Mouse (Mus musculus) lung, postnatal 25 days (tissue): ENCODE measurements around the gene Myt1.
A peak's percentile ranks its signal among the peaks of the same experiment; 100 is the strongest.
"Not testable (repeated sequence)": the region's sequence is repeated elsewhere in the genome, so short reads cannot be mapped to it uniquely, and the experiment has no call there.

Experiments used
- DNase-seq: peaks from one replicate; pipeline ENCODE4 v3.0.0; 2022; ENCODE audit warnings: low spot score

Myt1 gene

GRCm38 (mm10) chr2:181781421-181781820 is 18.3 kb downstream of the Myt1 start:
- no peak for DNase-seq

DNA sequence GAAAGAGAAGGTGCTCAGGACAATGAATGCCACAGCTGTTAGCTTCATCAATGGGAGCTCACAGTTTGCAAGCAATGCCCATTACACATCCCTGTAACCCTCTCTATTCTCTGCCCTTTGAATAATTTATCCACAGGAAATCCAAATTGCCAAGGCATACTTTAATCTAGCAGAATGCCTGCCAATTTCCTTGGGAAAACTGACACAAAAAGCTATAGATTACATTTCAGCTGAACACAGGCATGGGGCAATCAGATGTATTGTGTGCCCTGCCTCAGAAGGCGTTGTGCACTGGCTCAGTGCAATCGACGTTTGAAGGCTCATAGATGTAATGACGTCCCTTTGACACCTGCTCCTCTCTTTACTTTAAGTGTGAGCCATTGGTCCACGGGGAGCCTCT is 24.7 kb downstream of the Myt1 start:
- no peak for DNase-seq

DNA sequence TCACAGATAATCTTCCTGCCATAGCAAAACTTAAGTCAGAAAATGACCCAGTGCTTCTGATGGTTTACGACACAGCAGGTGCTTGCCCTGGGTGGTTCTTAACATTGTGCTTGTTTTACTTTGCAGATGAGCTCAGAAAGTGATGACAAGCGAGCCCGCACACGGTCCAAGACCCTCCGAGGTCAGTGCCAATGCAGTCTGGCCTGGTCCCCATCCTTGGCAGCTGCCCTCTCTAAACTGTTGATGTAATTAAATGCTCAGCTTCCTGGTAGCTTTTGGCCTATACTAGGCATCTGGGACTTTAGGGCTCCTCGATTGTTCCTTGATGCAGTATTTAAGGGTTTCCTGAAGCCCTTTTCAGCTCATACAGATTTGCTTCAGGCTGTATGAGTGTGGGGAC is 26.3 kb downstream of the Myt1 start:
- no peak for DNase-seq

DNA sequence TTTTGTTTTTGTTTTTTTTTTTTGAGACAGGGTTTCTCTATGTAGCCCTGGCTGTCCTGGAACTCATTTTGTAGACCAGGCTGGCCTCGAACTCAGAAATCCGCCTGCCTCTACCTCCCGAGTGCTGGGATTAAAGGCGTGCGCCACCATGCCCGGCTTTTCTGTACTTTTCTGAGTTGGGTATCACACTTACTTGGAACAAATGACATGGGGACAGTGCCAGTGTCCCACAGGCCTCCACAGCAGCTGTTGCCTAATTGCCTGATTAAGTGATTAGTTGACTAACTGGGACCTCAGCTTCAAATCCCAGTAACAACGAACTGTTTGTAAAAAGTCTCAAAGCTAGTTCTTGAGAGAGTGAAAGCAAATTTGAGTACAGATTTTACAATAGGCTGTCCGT is 30.1 kb downstream of the Myt1 start:
- DNase-seq = not testable (repeated sequence)

DNA sequence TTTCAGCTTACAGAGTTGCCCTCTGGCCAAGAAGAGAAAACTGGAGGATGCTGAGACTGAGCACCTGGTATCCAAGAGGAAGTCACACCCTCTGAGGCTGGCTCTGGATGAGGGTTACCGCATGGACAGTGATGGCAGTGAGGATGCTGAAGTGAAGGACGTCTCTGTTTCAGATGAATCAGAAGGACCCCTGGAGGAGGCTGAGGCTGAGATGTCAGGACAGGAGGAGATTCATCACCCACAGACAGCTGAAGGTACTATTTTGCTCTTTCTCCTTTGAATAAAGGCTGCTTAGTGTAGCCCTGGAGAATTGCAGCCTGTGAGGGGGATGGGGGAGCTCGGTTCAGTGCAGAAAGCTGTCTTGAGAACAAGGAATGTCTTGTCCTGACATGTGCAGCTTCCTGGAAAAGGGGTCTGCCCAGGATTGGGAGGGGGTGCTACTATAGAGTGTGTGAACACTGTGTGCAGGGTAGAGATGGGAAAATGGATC is 32.6 kb downstream of the Myt1 start:
- no peak for DNase-seq

DNA sequence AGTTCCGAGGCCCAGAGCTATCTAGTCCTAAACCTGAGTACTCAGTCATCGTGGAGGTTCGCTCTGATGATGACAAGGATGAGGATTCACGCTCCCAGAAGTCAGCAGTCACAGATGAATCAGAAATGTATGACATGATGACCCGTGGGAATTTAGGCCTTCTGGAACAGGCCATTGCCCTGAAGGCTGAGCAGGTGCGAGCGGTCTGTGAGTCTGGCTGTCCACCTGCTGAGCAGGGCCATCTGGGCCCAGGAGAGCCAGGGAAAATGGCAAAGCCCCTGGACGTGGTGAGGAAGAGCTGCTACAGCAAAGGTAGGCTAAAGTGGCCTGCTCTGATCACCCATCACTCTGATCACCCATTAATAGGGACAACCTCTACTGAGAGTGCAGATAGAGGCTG is 34.5 kb downstream of the Myt1 start:
- DNase-seq = no peak

DNA sequence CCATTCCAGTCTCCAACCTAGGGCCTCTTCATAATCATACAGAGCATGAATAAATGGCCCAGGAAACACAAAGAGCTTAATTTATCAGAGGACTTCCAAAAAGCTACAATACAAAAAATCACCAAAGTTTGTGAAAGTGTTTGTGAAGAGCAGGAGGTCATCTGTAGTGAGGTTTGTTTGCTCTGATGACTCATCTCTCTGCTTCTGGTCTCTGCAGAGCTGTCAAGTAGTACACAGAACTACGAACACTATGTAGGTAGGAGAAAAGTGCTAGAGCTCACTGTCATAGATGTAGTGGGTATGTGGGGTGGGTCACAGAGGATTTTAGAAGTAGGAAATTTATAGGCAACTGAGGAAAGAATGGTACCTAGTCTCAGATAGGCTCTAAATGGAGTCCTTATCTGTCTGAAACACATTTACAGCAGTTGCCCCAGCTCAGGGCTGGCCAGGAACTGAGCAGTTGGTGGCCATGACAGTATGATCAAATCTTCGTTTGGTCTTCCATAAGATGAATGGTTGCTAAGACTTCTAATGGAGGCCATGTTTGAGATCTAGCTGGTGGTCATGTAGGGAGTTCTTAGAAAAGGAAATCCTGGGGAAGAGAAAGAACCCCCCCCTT is 66.0 kb downstream of the Myt1 start:
- no peak for DNase-seq

GRCm38 (mm10) chr2:181832745-181833144 is 69.6 kb downstream of the Myt1 start:
- no peak for DNase-seq

GRCm38 (mm10) chr2:181837372-181838292 is 74.5 kb downstream of the Myt1 start, which contains the start of gene Pcmtd2:
Pcmtd2 (plus strand) TSS chr2:181837854.
- peak; percentile 94 for DNase-seq

DNA sequence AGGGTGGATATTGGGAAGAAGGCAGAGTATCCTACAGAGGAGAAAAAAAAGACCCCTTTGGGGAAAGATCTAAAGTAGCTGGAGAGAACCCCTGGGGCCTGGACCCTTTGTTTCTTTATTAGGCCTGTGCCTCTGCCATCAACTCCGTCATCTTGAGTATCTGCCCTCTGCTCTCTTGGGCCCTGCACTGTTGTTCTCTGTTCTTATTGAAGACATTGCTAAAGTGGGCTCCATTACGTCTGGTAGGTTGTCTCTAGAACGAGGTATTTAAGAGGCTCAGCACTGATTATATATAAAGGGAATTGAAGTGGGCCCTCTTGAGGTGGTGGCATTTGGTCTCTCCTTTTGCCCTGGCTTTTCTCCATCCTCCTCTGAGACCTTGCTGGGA is 75.2 kb downstream of the Myt1 start:
- DNase-seq = no peak

DNA sequence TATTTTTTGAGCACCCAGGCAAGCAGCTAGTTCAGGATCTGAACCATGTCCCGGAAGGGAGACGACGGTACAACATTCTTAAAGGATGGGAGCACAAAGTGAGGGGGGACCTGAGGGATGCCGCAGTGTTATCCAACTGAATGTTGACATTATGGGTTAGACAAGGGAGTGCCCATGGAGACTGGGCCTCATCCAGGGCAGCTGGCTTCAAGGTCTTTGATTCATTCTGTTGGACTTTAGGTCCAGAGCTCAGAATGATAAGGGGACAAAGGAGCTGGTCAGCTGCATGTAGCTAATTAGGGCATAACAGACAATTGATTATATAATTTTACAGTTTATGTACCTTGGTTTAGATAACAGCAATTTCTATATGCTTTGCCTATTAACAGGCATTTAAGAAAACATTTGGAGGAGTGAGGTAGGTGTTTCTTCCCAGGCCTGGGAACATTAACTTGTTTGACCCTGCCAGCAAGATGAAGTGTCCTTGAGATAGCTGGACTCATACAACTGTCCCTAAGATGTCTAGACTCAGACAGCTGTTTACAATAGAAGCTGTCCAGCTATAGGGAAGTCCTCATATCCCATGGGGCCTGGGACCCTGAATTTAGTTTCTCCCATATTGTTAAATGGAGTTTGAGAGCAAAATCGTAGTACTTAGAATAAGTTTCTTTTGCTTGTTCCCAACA is 82.7 kb downstream of the Myt1 start:
- DNase-seq = no peak

GRCm38 (mm10) chr2:181863791-181864535 is 100.8 kb downstream of the Myt1 start, which contains the start of gene Polr3k:
Polr3k (plus strand) TSS chr2:181864337.
- DNase-seq = peak; percentile 97

- DNase-seq = no peak
Measured at GRCm38 (mm10) chr2:181864536-181864860, 101.4 kb downstream of the Myt1 start.

GRCm38 (mm10) chr2:181866931-181867330 is 103.8 kb downstream of the Myt1 start:
- DNase-seq = peak; percentile 66

- DNase-seq = no peak
Measured at GRCm38 (mm10) chr2:181871039-181871438, 107.9 kb downstream of the Myt1 start.
